Mouse (Mus musculus): ENCODE results near the gene Dnajb3. TPM values are rescaled to one million over a fixed set of nuclear protein-coding genes. Genes with fewer than 3 reads are reported as not detected.
A peak's percentile ranks its signal among the peaks of the same experiment; 100 is the strongest.

The Dnajb3 gene
- polyA plus RNA-seq, 1 experiment: 1.3 TPM

DNA sequence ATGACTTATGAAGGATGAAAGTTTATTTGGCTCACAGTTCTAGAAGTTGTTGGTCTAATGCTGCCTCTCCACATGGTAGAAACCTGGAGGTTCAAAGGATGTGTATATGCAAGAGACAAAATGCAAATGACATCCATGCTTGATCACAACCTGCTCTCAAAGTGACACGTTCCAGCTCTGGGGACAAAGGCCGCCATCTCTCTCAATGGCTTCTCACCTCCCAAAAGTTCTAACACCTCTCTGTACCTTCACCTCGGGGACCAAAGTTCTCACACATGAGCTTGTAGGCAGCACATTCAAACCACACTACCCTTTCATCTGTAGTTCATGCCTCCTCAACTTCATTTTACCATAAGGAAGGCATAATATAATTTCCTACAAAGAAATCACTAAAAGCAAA is 12.0 kb upstream of the Dnajb3 start:
- H3K4me1 ChIP-seq (ENCODE audit: control insufficient read depth, insufficient read depth, insufficient read length): no peaks in the 10 kb centered on the region
- no peaks in the 10 kb centered on the region for H3K36me3 ChIP-seq (ENCODE audit: control insufficient read depth, insufficient read depth, low read length)
- H3K27ac ChIP-seq (ENCODE audit: insufficient read depth, low read length): no peak overlapping the region
- H3K4me3 ChIP-seq (ENCODE audit: extremely low read depth, insufficient read depth, insufficient read length): no peak overlapping the region
- peak in 1 of 2 experiments; percentile 3 for DNase-seq (ENCODE audit: low read depth in 1 of 2, low spot score in 2 of 2)
- 36% methylated on average over 3 of the region's 3 CpGs for WGBS
- no peaks in the 10 kb centered on the region for H3K27me3 ChIP-seq (ENCODE audit: control insufficient read depth, insufficient read depth, low read length)
- no peak for TF ChIP-seq POLR2A (IDR thresholded peaks at IDR 0.05; ENCODE audit: low read depth, low read length)
- no peak for TF ChIP-seq CTCF (IDR thresholded peaks at IDR 0.05; ENCODE audit: extremely low read depth, insufficient read depth, insufficient read length, insufficient replicate concordance)

DNA sequence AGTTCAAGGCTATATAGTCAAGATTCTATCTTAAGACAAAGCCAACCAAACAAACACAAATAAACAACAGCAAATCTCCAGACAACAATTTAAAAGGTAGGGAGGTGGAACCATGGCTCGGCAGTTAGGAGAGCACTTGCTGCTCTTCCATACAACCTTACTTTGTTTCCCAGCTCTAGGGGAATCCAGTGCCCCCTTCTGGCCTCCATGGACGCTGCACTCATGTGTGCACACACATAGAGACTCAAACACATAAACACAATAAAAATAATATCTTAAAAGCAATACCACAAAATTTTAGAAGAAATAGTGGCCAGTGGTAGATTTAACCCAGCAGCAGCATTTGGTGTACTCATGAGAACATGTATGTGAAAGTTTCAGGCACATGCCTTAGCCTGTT is 11.6 kb upstream of the Dnajb3 start:
- no peak for DNase-seq (ENCODE audit: low read depth in 1 of 2, low spot score in 2 of 2)
- Histone ChIP-seq H3K27ac (ENCODE audit: insufficient read depth, low read length) (no peak overlapping the region), H3K4me1 (ENCODE audit: control insufficient read depth, insufficient read depth, insufficient read length) (no peaks in the 10 kb centered on the region), H3K4me3 (ENCODE audit: extremely low read depth, insufficient read depth, insufficient read length) (no peak overlapping the region), H3K36me3 (ENCODE audit: control insufficient read depth, insufficient read depth, low read length) (no peaks in the 10 kb centered on the region), H3K27me3 (ENCODE audit: control insufficient read depth, insufficient read depth, low read length) (no peaks in the 10 kb centered on the region)
- 62% methylated on average over 2 of the region's 2 CpGs for WGBS
- TF ChIP-seq POLR2A (IDR thresholded peaks at IDR 0.05; ENCODE audit: low read depth, low read length): no peak

DNA sequence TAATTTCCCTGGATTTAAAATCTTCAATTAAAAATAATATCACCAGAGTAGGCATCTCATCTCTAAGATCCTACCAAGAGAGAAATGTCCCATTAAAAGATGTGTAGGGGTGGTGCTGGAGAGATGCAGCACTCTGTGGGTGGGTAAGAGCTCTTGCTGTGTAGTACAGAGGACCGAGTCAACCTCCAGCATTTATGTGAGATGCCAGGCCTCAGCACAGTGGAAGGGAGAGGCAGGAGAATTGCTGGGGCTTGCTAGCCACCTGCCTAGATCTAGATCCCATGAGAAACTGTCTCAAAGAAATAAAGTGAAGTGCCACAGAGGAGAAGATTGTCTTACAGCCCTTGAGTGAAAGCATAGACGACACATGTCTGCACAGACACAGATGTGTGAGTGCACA is 11.0 kb upstream of the Dnajb3 start:
- Histone ChIP-seq H3K27ac (ENCODE audit: insufficient read depth, low read length) (no peak overlapping the region), H3K4me3 (ENCODE audit: extremely low read depth, insufficient read depth, insufficient read length) (no peak overlapping the region), H3K36me3 (ENCODE audit: control insufficient read depth, insufficient read depth, low read length) (no peaks in the 10 kb centered on the region), H3K4me1 (ENCODE audit: control insufficient read depth, insufficient read depth, insufficient read length) (no peaks in the 10 kb centered on the region), H3K27me3 (ENCODE audit: control insufficient read depth, insufficient read depth, low read length) (no peaks in the 10 kb centered on the region)
- 57% methylated on average over 2 of the region's 2 CpGs for WGBS
- TF ChIP-seq CTCF (IDR thresholded peaks at IDR 0.05; ENCODE audit: extremely low read depth, insufficient read depth, insufficient read length, insufficient replicate concordance): no peak
- TF ChIP-seq POLR2A (IDR thresholded peaks at IDR 0.05; ENCODE audit: low read depth, low read length): no peak
- DNase-seq (ENCODE audit: low read depth in 1 of 2, low spot score in 2 of 2): no peak

DNA sequence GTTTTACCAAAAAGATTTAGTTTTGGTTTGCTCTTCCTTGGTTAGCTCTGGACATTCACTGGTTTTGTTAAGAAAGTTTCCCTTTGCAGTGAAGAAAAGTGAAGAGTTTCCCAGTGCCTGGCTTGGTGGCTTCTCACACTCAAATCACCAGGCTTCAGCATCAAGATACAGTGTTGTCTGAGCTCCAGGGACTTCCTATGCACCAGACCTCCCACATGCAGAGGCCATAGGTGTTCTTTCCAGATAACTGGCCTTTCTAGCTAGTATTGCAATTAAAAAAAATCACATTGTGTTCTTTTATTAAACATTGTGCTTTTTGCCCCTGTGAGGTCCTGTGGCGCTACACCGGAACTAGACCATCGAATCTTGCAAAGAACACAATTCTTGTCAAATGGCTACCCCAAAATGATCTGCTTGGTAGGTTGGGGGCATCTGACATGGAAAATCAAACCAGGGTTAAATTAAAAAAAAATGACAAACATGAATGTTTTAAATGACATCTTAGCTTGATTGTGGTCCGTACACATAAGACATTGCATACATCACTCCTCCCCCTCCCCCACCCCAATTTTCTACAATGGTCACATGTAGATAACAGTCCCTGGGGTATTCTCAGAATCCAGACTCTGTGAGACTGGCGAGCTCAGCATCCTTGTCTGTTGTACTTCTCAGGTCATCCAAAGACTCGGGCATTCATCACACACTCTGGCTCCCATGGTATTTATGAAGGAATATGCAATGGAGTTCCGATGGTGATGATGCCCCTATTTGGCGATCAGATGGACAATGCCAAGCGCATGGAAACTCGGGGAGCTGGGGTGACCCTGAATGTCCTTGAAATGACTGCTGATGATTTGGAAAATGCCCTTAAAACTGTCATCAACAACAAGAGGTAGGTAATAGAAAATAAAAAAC is 10.1 kb upstream of the Dnajb3 start:
- Histone ChIP-seq H3K36me3 (ENCODE audit: control insufficient read depth, insufficient read depth, low read length) (no peaks in the 10 kb centered on the region), H3K27ac (ENCODE audit: insufficient read depth, low read length) (no peak overlapping the region), H3K27me3 (ENCODE audit: control insufficient read depth, insufficient read depth, low read length) (no peaks in the 10 kb centered on the region), H3K4me3 (ENCODE audit: extremely low read depth, insufficient read depth, insufficient read length) (no peak overlapping the region), H3K4me1 (ENCODE audit: control insufficient read depth, insufficient read depth, insufficient read length) (no peaks in the 10 kb centered on the region)
- TF ChIP-seq CTCF (IDR thresholded peaks at IDR 0.05; ENCODE audit: extremely low read depth, insufficient read depth, insufficient read length, insufficient replicate concordance) (no peak), POLR2A (IDR thresholded peaks at IDR 0.05; ENCODE audit: low read depth, low read length) (no peak)
- DNase-seq (ENCODE audit: low read depth in 1 of 2, low spot score in 2 of 2): peak in 1 of 2 experiments; percentile 2
- 72% methylated on average over 10 of the region's 10 CpGs for whole genome bisulfite sequencing

DNA sequence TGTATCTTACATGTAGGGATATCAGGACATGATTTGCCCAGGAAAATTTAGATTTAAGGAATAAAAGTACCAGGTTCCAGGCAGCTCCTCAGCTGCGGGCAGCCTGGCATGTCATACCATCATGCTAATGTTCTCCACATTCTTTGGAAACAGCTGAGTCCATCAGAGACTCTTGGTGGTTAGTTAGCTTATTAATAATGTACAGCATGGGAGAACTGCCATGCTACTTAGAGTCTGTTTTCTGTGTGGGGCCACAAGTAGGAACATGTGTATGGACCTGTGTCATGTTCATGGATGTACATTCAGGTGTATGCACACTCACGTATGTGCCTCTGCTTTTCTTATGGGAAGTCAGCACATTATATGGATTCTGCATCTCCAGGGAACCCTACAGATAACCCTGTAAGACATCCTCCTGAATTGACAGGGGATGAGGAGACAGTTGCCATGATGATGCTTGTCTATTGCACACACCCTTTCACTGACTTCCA is 8.9 kb upstream of the Dnajb3 start:
- no peak overlapping the region for H3K27ac ChIP-seq (ENCODE audit: insufficient read depth, low read length)
- H3K4me1 ChIP-seq (ENCODE audit: control insufficient read depth, insufficient read depth, insufficient read length): no peaks in the 10 kb centered on the region
- DNase-seq (ENCODE audit: low read depth in 1 of 2, low spot score in 2 of 2): no peak
- no peaks in the 10 kb centered on the region for H3K36me3 ChIP-seq (ENCODE audit: control insufficient read depth, insufficient read depth, low read length)
- 77% methylated on average over 2 of the region's 2 CpGs for WGBS
- H3K4me3 ChIP-seq (ENCODE audit: extremely low read depth, insufficient read depth, insufficient read length): no peak overlapping the region
- TF ChIP-seq CTCF (IDR thresholded peaks at IDR 0.05; ENCODE audit: extremely low read depth, insufficient read depth, insufficient read length, insufficient replicate concordance) (no peak), POLR2A (IDR thresholded peaks at IDR 0.05; ENCODE audit: low read depth, low read length) (no peak)
- H3K27me3 ChIP-seq (ENCODE audit: control insufficient read depth, insufficient read depth, low read length): no peaks in the 10 kb centered on the region

DNA sequence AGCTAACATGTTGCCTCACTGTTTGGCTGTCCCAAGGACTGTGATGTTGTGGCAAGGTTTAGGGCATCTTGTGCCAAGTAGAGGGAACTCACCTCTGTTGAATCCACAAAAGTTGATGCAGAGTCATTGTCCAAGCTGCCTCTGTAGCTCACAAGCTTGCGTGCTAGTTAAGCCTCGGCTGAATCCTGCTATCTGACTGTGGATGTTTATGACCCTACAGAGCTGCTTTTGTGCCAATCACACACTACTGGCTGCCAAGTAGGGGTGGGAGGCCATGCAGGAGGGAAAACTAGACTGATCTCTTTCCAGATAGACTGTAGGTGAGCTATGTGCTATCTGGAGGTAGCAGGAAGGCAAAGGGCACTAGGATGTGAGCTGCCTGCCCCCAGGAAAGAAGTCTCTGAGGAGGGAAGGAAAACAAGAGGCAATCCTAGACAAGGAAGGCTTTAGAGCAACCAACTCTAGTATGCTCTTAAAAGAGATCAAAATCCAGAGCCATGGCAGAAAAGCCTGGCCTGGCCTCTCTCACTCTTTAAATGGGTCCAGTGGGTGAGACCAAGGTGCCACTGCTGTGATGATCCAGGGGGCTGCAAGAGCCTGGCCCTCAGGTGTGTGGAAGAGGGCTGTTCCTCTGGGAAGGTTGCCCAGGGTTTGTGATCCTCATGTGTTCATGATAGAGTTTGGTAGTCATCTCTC is 8.3 kb upstream of the Dnajb3 start:
- no peaks in the 10 kb centered on the region for H3K36me3 ChIP-seq (ENCODE audit: control insufficient read depth, insufficient read depth, low read length)
- no peak overlapping the region for H3K27ac ChIP-seq (ENCODE audit: insufficient read depth, low read length)
- no peak for TF ChIP-seq POLR2A (IDR thresholded peaks at IDR 0.05; ENCODE audit: low read depth, low read length)
- TF ChIP-seq CTCF (IDR thresholded peaks at IDR 0.05; ENCODE audit: extremely low read depth, insufficient read depth, insufficient read length, insufficient replicate concordance): no peak

More for the DNA sequence above, 8.3 kb upstream of the Dnajb3 start:
- 79% methylated on average over 2 of the region's 2 CpGs for WGBS
- no peaks in the 10 kb centered on the region for H3K27me3 ChIP-seq (ENCODE audit: control insufficient read depth, insufficient read depth, low read length)
- H3K4me3 ChIP-seq (ENCODE audit: extremely low read depth, insufficient read depth, insufficient read length): no peak overlapping the region
- no peaks in the 10 kb centered on the region for H3K4me1 ChIP-seq (ENCODE audit: control insufficient read depth, insufficient read depth, insufficient read length)
- DNase-seq (ENCODE audit: low read depth in 1 of 2, low spot score in 2 of 2): peak in 1 of 2 experiments; percentile 7

All from spleen, adult 2 months (tissue).